In genomic region chr14:122896106-122896505, GRCm38 (mm10) we compare ENCODE assay signal across 17 mouse cellular contexts. TPM values are rescaled to one million over a fixed set of nuclear protein-coding genes. Genes with fewer than 3 reads are reported as not detected.
DNase-seq lines count a peak whose midpoint lies in the region; TF ChIP-seq lines count a peak whose summit lies in the region.
"Had no signal": no experiment of that assay in that cellular context is flagged by ENCODE, and none has a peak within 500 bp of the region (broad histone marks: within the 10 kb centered on the region; RNA-seq: fewer than 3 reads in every experiment).

No protein-coding gene starts in this region.

- H3K9me3 ChIP-seq in limb, embryonic 10.5 days (replicated peaks) = no peaks in the 10 kb centered on the region
- H3K9me3 ChIP-seq: G1E had no signal

- H3K4me3 ChIP-seq in cerebellum, adult 2 months (replicated peaks; ENCODE audit: insufficient read depth, low read depth, low read length) = no peak overlapping the region
- no peak overlapping the region for H3K4me3 ChIP-seq in limb, embryonic 10.5 days

- H3K27me3 ChIP-seq in cerebellum, adult 2 months (ENCODE audit: control insufficient read depth, insufficient read depth, low read length) = no peaks in the 10 kb centered on the region
- H3K27me3 ChIP-seq in limb, embryonic 10.5 days (ENCODE audit: low read depth, poor library complexity, severe bottlenecking) = no peaks in the 10 kb centered on the region
- H3K27me3 ChIP-seq: CH12.LX, Patski had no signal

- peaks cover 7% of the 10 kb centered on the region for H3K36me3 ChIP-seq in limb, embryonic 10.5 days

- intact Hi-C loops in gastrocnemius, postnatal 14 days (cut with DNase I; ENCODE audit: low total_unique reads) = no loop called here

- no peak overlapping the region for H3K27ac ChIP-seq in cerebellum, adult 2 months (ENCODE audit: insufficient read depth, low read length)
- no peak overlapping the region for H3K27ac ChIP-seq in limb, embryonic 10.5 days

- no peak for TF ChIP-seq CTCF in cerebellum, adult 2 months (IDR thresholded peaks at IDR 0.05; ENCODE audit: borderline replicate concordance, insufficient read depth, low read depth, low read length)

- peaks cover 17% of the 10 kb centered on the region for H3K4me1 ChIP-seq in cerebellum, adult 2 months (ENCODE audit: control insufficient read depth, insufficient read depth, low read length)
- no peaks in the 10 kb centered on the region for H3K4me1 ChIP-seq in limb, embryonic 10.5 days

- peak; percentile 34 to 58 for DNase-seq in cerebellum, adult 2 months
- DNase-seq in cerebellum, postnatal 36 days = no peak
- peak; percentile 41 for DNase-seq in cerebellum, adult 9-11 months
- no peak for DNase-seq in cerebellum, postnatal 10 days
- DNase-seq in limb, embryonic 10.5 days (ENCODE audit: low spot score) = peak; percentile 1
- DNase-seq in gastrocnemius, postnatal 14 days = no peak
- DNase-seq: adrenal gland, adult 2 months; adrenal gland, adult 8-10 months; adrenal gland, postnatal 10 days; adrenal gland, postnatal 14 days; adrenal gland, postnatal 25 days; adrenal gland, postnatal 36 days; B cell, adult 2 months; cerebellum, adult 11 months had no signal

- 44% methylated on average over 1 of the region's 1 CpGs for WGBS in cerebellum, adult 2 months
- WGBS in limb, embryonic 10.5 days = 98% methylated on average over 1 of the region's 1 CpGs

- no peak for TF ChIP-seq POLR2A in cerebellum, adult 2 months (IDR thresholded peaks at IDR 0.05; ENCODE audit: borderline replicate concordance, insufficient read depth, low read length)

RNA-seq across cellular contexts. Expression of gene Ggact, which starts 17.5 kb away (rescaled TPM):
- 137 and 143 TPM in 2 replicates for polyA plus RNA-seq in cerebellum, adult 2 months (2012; rRNA removed)
- 8.0 and 8.8 TPM in 2 replicates for polyA plus RNA-seq in limb, embryonic 10.5 days (2016; fragmentation: Nextera tagmentation; extraction: Ambion mirVana)
- 10 to 100 TPM; 11.8 to 12.5 TPM for total RNA-seq in gastrocnemius, postnatal 14 days (2021)

Comparison
In these comparisons a context has a peak if more than half of its experiments do, and no peak if none do; other contexts are left out.
1. DNase-seq: peak in cerebellum, adult 2 months (2 of 2), cerebellum, adult 9-11 months (single experiment) and limb, embryonic 10.5 days (single experiment); none in cerebellum, postnatal 36 days (0 of 2), cerebellum, postnatal 10 days (0 of 2) and gastrocnemius, postnatal 14 days (single experiment).
2. RNA of gene Ggact, which starts 17.5 kb away (polyA plus RNA-seq): 137 to 143 TPM in cerebellum, adult 2 months; 8.0 to 8.8 TPM in limb, embryonic 10.5 days; every median in the first group is over 10 times any median in the second.